Mouse (Mus musculus) CD8-positive naive resting alpha-beta T cell, adult 2 months (primary cell): ENCODE results near the gene Ulbp1.
"Not testable (repeated sequence)": the region's sequence is repeated elsewhere in the genome, so short reads cannot be mapped to it uniquely, and the experiment has no call there.

Experiments used
- DNase-seq, 2 experiments: peaks; one replicate each; pipeline ENCODE4 v3.0.0; 2022; ENCODE audit warnings: low read depth in 2 of 2, low spot score in 2 of 2

The Ulbp1 gene

GRCm38 (mm10) chr10:7473197-7473889 lies at the start of gene Ulbp1:
Gene Ulbp1, minus strand, starts transcription at chr10:7473638.
- DNase-seq = peak; percentile 16 to 39

- DNase-seq = not testable (repeated sequence)
Observed at GRCm38 (mm10) chr10:7498180-7498579, 24.7 kb upstream of the Ulbp1 start.

- DNase-seq = not testable (repeated sequence)
Observed at GRCm38 (mm10) chr10:7492384-7492783, 18.9 kb upstream of the Ulbp1 start.

DNA sequence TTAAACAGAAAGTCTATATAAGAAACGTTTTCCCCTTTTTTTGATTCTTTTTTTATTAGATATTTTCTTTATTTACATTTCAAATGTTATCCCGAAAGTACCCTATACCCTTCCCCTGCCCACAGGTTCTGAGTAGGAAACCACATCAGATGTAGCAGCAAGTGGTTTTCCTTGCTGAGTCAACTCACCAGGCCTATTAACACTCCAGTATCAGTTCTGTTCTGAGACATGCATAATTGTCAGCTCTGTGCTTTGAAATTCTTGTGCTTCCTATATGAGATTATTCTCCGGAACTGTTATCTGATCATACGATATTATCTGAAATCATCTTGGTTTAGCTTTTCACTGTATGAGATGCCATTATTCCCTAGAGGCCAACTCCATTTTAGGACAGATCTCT lies 10.2 kb upstream of the Ulbp1 start:
- no peak for DNase-seq

- DNase-seq = not testable (repeated sequence)
Observed at GRCm38 (mm10) chr10:7474225-7474624, 787 bp upstream of the Ulbp1 start.

- no peak for DNase-seq
Observed at GRCm38 (mm10) chr10:7471664-7472063, 1.8 kb downstream of the Ulbp1 start.

- DNase-seq = no peak
Observed at GRCm38 (mm10) chr10:7470457-7470856, 3.0 kb downstream of the Ulbp1 start.

GRCm38 (mm10) chr10:7469716-7470414 lies 3.6 kb downstream of the Ulbp1 start:
- peak; percentile 63 to 75 for DNase-seq

GRCm38 (mm10) chr10:7462006-7462405 lies 11.4 kb downstream of the Ulbp1 start:
- no peak for DNase-seq

GRCm38 (mm10) chr10:7438928-7439327 lies 34.5 kb downstream of the Ulbp1 start:
- no peak for DNase-seq

GRCm38 (mm10) chr10:7393143-7394035 lies 80.0 kb downstream of the Ulbp1 start:
- DNase-seq = no peak

DNA sequence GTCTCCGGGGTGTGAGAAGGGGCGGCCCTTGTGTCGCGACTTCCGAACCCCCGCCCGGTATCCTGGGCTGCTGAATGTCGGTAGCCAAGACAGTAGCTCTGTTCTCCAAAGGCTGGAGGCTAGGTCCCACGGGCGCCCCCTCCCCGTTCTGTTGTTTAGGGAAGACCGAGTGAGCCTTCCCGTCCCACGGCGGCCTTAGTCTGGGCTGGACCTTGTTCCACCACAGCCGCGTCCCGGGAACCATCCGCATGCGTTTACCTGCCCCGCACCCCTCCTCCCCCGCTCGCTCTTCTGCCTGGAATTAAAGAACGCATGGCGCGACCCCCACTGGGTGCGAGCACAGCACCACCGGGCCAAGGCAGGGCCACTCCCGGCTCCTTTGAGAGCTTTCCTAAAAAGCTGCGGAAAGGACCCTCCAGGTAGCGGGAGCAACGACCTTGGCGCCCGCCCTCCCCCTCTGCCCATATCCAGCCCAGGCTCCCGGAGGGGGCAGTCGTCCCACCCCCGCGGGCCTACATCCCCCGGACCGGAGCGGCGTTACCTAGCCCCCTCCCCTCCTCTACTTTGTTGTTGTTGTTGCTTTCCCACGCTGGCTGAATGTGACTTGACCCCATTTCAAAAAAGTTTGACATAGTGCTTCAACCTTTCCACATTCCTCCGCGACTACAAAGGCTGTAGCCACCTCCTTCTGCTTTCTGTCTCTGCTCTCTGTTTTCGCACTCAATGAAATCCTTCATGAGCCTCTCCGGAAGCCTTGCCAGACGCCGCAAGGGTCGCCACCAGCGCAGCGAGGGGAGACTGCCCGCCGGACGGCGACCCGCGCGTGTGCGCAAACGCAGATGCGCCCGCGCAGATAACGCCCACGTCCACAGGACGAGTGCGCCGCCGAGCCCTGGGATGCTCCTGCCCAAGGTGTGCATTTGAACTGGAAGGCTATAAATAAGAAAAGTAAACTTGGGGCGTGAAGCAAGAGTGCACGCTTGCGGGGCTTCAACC lies 81.2 kb downstream of the Ulbp1 start:
- peak in 1 of 2 experiments; percentile 4 for DNase-seq

DNA sequence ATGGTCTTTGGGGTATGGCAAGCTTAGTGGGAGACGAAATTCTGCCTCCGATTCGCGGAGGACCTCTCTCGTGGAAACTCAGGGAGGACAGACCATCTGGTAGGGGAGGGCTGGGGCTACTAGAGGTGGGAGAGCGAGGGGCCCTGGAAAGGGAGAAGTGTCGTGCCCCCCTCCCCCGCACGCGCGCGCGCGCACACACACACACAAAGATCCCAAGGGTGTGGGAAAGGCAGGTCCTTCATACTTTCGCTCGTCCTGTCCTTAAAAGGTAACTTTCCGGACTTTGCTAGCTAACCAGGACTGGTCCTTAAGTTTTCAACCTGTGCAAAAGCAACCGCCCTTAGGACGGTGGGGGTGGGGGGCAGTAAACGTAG lies 81.9 kb downstream of the Ulbp1 start:
- no peak for DNase-seq

- peak in 1 of 2 experiments; percentile 29 for DNase-seq
Observed at GRCm38 (mm10) chr10:7391108-7391507, 82.3 kb downstream of the Ulbp1 start.
